Mouse (Mus musculus): ENCODE data around the gene Fbll1.

Fbll1 gene

DNA sequence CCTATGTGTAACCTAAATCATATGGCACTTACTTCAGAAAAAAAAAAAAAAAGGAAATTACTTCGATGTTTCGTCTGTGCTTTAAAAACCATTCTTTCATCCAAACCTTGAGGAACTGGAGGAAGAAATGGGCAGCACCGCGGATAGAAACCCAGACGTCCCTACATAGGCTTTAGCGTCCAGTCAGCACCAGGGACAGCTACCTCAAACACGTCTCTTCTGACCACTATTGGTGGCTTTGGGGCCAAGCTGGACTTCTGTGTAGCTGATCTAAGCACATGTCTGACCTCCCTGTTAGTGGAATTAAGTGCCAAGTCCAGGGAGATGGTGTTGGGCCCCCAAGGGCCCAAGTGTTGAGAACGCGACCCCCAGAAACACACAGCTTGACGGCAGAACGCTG lies at the start of gene Fbll1:
TSS of gene Fbll1 (minus strand) at position 11 of the 400 bp plus-strand sequence.
- CTCF ChIA-PET, result interaction anchor here in 3 of 4 experiments (0.6 to 1.5 kb wide), 7 partner anchors 14 to 475 kb away, joined by 3 to 10 read pairs (median 5); no protein-coding TSS in a partner anchor
- POLR2A ChIA-PET, result interaction anchor here in 3 of 4 experiments (0.5 to 1.2 kb wide), 9 partner anchors 14 to 901 kb away, joined by 3 to 8 read pairs (median 4); partner anchors contain the start of gene Pank3 (in 1 of the 3)

DNA sequence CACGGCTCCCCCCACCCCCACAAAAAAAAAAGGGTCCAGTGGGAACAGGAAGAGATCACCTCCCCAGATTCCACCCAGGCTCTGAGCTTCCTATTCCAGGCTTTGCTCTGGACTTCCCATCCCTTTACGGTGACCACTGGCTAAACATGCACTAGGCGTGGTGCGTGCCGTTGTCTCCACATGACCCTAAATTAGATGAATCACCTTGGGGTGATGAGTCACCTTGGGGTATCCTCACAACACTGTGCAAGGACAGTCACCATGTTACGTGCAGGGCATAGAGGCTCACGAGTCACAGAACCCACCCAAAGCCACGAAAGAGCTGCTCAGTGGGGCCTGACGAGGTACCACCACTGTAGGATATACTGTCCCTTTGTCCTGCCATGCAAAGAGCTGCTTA lies 45.6 kb upstream of the Fbll1 start:
- CTCF ChIA-PET, result interaction anchor here (0.5 to 5.5 kb wide), 10 partner anchors 8 to 1693 kb away, joined by 3 to 24 read pairs (median 4); no protein-coding TSS in a partner anchor
- POLR2A ChIA-PET, result interaction anchor here in 2 of 4 experiments (0.5 to 1.5 kb wide), 9 partner anchors 8 to 1247 kb away, joined by 3 to 5 read pairs (median 3); no protein-coding TSS in a partner anchor

DNA sequence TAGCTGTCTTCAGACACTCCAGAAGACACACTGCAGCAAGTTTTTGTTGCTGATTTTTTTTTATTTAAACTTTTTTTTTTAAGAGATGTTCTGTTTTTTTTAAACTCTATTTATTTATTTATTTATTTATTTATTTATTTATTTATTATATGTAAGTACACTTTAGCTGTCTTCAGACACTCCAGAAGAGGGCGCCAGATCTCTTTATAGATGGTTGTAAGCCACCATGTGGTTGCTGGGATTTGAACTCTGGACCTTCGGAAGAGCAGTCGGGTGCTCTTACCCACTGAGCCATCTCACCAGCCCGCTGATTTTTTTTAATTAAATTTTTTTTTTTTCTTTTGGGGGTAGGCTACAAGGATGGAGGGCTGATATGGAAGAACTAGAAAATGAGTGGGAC lies 43.9 kb upstream of the Fbll1 start:
- POLR2A ChIA-PET, result interaction anchor here in 2 of 4 experiments (0.7 to 1.2 kb wide), 3 partner anchors 46 to 160 kb away, joined by 3 to 4 read pairs (median 3); partner anchors contain the start of gene Pank3 (in 1 of the 2)
- CTCF ChIA-PET, result interaction anchor here (0.7 to 5.5 kb wide), 6 partner anchors 18 to 207 kb away, joined by 4 to 24 read pairs (median 7); no protein-coding TSS in a partner anchor

DNA sequence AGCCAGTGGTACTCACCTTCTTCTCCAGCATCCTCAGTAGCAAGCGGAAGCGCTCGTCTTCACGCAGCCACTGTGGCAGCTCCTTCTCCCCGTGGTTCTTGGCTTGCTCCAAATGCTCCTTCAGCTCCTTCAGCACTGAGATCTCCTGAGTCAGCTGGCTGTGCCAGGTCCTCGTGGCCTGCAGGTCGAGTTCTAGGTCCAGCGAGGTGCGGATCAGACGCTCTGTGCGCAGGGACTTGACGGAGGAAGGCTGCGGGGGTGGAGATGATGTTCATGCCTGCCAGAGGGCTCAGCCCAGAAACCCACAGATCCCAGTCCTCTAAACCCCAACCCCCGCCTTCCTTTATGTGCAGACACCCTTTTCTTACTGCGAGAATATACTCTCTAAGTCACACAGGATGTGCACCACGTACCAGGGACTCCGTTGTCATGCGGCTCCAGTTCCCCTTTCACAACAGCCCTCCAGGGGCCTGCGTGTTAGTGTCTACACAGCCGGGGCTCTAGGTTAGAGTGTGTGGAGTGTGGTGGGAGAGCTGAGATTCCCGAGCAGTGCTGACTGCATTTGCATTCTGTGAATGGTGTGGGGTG lies 43.1 kb upstream of the Fbll1 start:
- CTCF ChIA-PET, result interaction anchor here (0.7 to 5.5 kb wide), 6 partner anchors 11 to 206 kb away, joined by 4 to 24 read pairs (median 7); no protein-coding TSS in a partner anchor
- POLR2A ChIA-PET, result interaction anchor here (0.6 to 1.9 kb wide), 8 partner anchors 10 to 81 kb away, joined by 3 to 5 read pairs (median 3); partner anchors contain the start of gene Pank3 (in 1 of the 4)

DNA sequence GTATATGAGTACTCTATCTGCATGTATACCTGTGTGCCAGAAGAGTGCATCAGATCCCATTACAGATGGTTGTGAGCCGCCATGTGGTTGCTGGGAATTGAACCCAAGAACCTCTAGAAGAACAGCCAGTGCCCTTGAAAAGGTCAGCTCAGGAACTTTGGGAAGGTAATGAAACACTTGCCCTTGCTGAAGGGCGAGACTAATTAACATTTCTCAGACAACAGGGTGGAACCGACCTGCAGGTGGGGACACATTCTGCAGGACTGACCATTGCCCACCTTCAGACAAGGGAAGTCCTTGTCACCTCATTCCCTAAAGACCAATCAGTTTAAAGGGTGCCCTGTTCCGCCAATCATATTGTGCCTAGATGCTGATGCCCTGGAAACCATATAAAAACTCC lies 42.1 kb upstream of the Fbll1 start:
- CTCF ChIA-PET, result interaction anchor here in 3 of 4 experiments (0.6 to 5.5 kb wide), 5 partner anchors 28 to 363 kb away, joined by 3 to 24 read pairs (median 12); no protein-coding TSS in a partner anchor
- POLR2A ChIA-PET, result interaction anchor here in 3 of 4 experiments (0.6 to 1.9 kb wide), 15 partner anchors 9 to 139 kb away, joined by 3 to 6 read pairs (median 3); partner anchors contain the start of gene Wwc1 (in 1 of the 3)

DNA sequence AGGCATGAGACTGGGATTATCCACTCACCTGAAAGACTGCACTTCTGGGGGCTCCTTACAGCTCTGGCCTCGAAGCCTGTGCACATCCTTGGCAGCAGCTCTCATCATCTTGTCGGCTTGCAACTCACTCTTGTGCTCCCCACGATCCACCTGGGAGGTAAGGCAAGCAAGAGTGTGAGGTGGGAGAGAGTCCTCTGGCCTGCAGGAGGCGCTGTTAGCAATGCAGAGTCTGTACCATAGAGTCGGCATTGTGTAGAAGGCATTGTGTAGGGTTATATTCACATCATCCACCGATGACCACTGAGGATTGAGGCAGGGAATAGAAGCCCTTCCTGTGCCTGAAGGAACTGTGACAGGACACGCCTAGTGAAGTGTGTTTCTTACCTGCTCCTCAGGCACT lies 41.6 kb upstream of the Fbll1 start:
- POLR2A ChIA-PET, result interaction anchor here in 3 of 4 experiments (0.6 to 1.9 kb wide), 12 partner anchors 9 to 140 kb away, joined by 3 to 6 read pairs (median 4); partner anchors contain the start of gene Wwc1 (in 1 of the 3)
- CTCF ChIA-PET, result interaction anchor here (0.5 to 5.5 kb wide), 11 partner anchors 12 to 671 kb away, joined by 3 to 24 read pairs (median 4); no protein-coding TSS in a partner anchor

DNA sequence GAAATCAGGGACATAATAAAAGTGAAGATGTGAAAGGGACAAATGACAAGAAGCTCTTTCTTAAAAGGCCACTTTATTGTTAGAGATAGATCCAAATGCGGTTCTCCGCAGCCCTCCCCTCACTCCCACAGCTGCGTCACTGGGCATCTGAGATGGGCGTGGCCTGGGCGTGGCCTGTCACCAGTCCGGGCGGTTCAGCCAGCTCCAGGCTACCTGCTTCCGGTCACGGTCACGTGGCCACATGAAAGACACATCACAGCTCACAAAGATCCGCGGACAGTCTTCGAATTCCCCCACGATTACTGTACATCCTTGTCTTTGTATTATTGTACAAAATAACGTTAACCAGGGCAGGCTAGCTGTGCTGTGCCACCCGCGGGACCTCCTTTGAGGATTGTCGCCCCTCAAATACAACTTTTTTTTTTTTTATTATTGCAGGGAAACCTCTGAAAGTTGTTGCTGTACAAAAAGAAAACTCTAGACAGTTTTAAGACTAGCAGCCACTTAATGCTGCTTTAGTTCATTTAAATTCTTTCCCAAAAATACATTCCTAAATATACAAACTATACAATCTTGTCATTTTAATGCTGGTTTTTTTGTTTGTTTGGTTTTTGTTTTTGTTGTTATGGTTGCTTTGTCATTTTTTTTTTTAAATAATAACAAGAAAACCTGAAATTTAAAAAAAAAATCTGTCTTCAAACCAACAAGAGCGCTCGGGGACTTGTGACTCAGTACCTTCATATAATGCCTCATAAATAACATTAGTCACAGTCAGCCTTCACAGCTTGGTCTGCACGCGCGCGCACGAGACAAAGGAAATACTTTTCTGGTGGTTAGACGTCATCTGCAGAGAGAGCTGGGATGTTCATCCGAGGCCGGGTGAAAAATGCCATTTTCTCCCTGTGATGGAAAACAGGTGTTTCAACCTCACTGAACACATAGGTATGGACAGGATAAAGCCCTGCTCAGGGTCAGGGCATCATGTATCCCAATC lies 40.0 kb upstream of the Fbll1 start:
- ChIA-PET CTCF (interaction anchor here (0.7 to 2.8 kb wide), 8 partner anchors 14 to 216 kb away, joined by 3 to 13 read pairs (median 4); no protein-coding TSS in a partner anchor), POLR2A (interaction anchor here (0.6 to 2.3 kb wide), 13 partner anchors 12 to 163 kb away, joined by 3 to 6 read pairs (median 3); partner anchors contain the start of gene Pank3 (in 1 of the 4))

DNA sequence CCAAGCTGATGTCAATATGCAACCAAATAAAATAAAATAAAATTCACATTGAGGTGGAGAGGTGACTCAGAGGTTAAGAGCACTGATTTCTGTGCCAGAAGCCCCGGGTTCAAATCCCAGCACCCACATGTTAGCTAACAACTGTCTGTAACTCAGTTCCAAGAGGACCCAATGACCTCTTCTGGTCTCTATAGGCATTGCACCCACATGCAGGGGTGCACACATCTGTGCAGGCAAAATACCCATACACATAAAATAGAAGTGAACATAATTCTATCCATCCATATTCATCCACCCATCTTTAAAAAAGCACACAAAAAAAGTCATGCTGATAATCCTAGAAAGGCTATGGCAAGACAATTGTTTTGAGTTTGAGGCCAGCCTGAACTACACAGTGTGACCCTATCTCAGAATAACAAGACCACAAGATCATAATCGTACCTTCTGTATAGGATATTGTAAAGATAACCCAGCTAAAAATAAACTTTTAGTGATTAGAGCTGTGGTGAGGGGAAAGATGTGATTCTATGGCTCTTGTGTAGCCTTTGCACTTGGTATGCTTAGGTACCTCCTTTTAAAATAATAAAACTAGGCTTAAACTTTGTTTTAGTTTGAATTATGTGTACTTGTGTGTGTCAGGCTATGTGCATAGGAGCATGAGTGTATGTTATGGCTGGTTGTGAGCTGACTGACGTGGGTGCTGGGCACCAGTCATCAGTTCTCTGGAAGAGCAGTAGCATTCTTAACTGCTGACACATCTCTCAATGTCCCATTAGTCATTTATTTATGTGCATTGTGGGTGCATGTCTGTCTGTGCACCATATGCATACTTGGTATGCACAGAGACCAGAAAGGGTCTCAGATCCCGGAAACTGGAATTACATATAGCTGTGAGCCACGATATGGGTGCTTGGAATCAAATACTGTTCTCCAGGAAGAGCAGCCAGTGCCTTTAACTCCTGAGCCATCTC lies 38.8 kb upstream of the Fbll1 start:
- ChIA-PET CTCF (interaction anchor here in 3 of 4 experiments (0.7 to 2.8 kb wide), 7 partner anchors 15 to 184 kb away, joined by 3 to 13 read pairs (median 4); no protein-coding TSS in a partner anchor), POLR2A (interaction anchor here in 3 of 4 experiments (0.6 to 2.3 kb wide), 11 partner anchors 9 to 164 kb away, joined by 3 to 6 read pairs (median 3); partner anchors contain the start of gene Pank3 (in 1 of the 3))

DNA sequence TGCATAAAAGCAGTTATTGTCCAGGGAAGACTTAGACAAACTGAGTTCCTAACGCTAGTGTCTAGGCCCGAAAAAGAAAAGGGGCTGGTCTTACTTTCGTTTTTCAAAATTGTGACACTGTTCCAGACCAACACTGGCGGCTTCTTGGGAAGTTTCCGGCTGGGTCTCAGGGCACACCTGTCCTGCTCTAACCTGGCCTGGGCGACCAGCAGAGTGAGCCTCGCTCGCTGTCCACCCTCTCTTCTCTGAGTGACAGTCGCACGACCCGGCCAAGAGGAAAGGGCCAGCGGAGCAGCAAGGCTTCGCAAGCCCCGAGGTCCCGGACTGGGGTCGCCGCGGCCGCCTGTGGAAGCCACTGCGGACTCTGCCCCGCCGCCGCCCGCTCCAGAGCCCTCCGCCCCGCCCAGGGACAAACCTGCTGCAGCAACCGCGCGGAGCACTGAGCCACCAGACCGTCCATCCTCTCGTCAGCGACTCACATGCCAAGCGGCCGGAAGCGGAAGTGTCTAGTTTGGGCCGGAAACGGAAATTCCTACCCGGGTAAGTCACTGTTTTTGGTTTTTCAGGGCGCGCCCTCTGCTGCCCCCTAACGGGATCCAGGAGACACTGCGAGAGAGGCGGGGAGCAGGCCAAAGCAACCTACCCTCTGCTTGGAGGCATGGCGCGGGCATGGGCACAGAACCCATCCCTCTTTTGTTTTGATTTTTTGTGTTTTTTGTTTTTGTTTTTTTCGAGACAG lies 35.5 kb upstream of the Fbll1 start, which contains the start of gene Rars:
TSS of gene Rars (minus strand) at position 485 of the 739 bp plus-strand sequence.
- POLR2A ChIA-PET, result interaction anchor here in 2 of 4 experiments (0.8 to 1.4 kb wide), 4 partner anchors 10 to 167 kb away, joined by 3 to 4 read pairs (median 4); no protein-coding TSS in a partner anchor
- CTCF ChIA-PET, result no interaction called here

DNA sequence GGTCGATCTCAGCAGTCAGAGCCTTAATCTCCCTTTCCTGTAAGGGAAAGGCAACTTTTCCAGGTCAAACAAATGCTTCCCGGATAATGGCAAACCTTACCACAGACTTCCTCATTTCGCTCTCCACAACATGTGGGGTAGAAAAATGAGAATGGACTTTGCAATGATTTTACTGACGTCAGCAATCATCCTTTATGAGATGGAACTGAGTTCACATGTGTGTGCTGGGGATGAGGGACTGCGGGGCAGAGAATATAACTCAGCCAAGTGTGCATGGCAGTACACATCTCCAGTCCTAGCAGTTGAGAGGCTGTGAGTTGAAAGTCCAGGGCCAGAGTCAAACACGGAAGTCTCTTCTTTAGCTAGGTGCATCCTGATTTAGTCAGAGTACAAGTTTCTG lies 34.6 kb upstream of the Fbll1 start:
- POLR2A ChIA-PET, result interaction anchor here in 2 of 4 experiments (1.0 to 1.4 kb wide), 3 partner anchors 9 to 168 kb away, joined by 3 to 4 read pairs (median 4); no protein-coding TSS in a partner anchor
- CTCF ChIA-PET, result no interaction called here

DNA sequence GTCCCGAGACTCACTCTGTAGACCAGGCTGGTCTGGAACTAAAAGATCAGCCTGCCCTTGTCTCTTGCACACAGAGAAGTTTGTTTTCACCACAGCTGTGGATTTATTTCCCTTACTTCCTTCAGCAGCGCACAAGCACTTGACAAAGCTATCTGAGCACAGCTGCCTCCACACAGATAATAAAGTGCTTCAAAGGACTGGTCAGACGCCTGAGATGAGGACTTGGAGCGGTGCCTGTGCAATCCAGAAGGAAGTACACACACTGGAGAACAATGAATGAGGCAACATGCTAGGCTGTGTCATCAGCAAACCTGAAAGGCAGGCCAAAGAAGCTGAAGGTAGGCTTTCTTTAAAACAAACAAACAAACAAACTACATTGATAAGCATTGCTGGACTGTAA lies 33.5 kb upstream of the Fbll1 start:
- POLR2A ChIA-PET, result interaction anchor here in 2 of 4 experiments (1.2 to 1.8 kb wide), 2 partner anchors 9 to 62 kb away, joined by 3 to 4 read pairs; partner anchors contain the start of gene Pank3 (in 1 of the 2)
- CTCF ChIA-PET, result interaction anchor here in 3 of 4 experiments (0.6 to 0.7 kb wide), 3 partner anchors 20 to 481 kb away, joined by 3 to 5 read pairs (median 4); no protein-coding TSS in a partner anchor

DNA sequence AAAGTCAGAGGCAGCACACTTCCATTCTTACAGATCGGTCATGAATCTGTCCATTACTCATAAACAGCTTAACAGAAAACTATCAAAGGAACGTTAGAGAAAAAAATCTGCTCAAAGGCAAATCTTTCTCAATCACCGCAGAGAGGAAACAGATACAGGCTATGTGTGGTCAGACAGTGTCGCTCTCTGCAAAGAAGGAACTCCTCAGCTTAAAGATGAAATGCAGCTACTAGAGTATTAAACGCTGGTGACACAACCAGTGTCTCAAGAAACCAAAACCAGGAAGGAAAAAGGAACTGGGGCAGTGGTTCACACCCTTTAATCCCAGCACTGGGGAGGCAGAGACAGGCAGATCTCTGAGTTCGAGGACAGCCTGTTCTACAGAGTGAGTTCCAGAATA lies 29.0 kb upstream of the Fbll1 start:
- CTCF ChIA-PET, result interaction anchor here in 2 of 4 experiments (0.6 to 1.0 kb wide), 2 partner anchors 8 to 25 kb away, joined by 4 read pairs; no protein-coding TSS in a partner anchor
- POLR2A ChIA-PET, result interaction anchor here in 3 of 4 experiments (1.0 to 1.4 kb wide), 4 partner anchors 9 to 57 kb away, joined by 3 to 7 read pairs (median 4); no protein-coding TSS in a partner anchor

DNA sequence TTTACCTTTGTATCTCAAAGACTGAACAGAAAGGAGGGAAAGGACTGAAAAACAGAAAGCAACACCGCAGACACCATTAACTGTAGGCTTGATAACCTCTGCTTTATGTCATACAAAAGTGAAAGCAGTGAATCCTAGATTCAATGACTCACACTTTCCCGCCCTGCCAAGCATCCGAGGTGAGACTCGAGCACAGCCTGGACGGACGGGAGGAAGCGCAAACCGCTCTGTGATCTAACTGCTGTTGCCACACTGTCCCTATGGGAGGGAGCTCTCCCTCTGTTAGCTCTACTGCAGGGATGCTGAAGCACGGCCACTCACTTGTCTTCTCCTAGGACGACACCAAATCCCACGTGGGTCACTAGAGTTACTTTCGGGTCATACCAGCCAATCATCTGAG lies 17.6 kb upstream of the Fbll1 start:
- ChIA-PET CTCF (interaction anchor here in 2 of 4 experiments (0.9 to 1.2 kb wide), 2 partner anchors 31 to 185 kb away, joined by 3 read pairs; no protein-coding TSS in a partner anchor), POLR2A (interaction anchor here in 3 of 4 experiments (0.8 to 1.3 kb wide), 6 partner anchors 9 to 110 kb away, joined by 3 to 7 read pairs (median 4); no protein-coding TSS in a partner anchor)

DNA sequence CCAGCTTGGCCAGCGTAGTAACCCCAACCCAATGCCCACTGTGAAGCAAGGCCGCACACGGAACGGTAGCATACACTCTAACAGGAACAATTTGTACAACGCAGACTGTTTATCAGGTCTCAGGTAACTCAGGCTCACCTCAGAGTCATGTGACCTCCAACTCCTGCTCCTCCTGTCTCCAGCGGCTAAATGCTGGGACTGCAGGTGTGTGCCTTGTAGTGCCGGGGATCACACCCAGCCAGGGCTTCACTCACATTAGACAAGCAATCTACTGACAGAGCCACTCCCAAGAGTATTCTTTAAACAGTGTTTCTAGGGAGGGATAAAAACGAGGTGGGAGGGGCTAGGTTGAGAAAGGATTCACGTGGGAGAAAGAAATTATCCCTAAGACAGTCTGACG lies 12.8 kb upstream of the Fbll1 start:
- CTCF ChIA-PET, result interaction anchor here in 3 of 4 experiments (1.1 to 1.6 kb wide), 3 partner anchors 29 to 190 kb away, joined by 3 to 5 read pairs (median 4); no protein-coding TSS in a partner anchor

DNA sequence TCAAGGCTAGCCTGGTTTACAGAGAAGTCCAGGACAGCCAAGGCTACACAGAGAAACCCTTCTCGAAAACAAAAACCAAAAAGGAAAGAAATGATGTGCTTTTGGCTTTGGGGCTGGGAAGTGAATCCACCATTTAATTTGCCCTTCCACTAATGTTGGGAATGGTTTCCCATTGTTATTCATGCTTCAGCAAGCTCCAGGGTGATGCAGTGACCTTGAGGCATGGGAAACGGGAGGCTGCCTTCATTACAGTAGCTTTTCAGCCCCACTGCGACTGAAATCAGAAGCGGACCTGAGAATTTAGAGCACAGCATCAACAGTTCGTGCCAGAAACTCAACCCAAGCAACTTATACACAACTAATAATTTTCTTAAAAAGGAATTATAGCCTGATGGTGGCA lies 2.6 kb upstream of the Fbll1 start:
- CTCF ChIA-PET, result interaction anchor here in 2 of 4 experiments (0.5 to 0.7 kb wide), 2 partner anchors 17 to 49 kb away, joined by 3 to 8 read pairs; no protein-coding TSS in a partner anchor
- POLR2A ChIA-PET, result no interaction called here

More for the DNA sequence above, 12.8 kb upstream of the Fbll1 start:
- POLR2A ChIA-PET, result interaction anchor here (0.7 to 1.5 kb wide), 6 partner anchors 12 to 168 kb away, joined by 3 to 4 read pairs (median 3); no protein-coding TSS in a partner anchor

Measured in embryonic stem cell, embryonic (primary cell).